10 mouse cellular contexts compared by ENCODE assay signal in genomic region chr5:149513438-149514086, GRCm38 (mm10). TPM values are rescaled to one million over a fixed set of nuclear protein-coding genes. Genes with fewer than 3 reads are reported as not detected.
DNase-seq lines count a peak whose midpoint lies in the region; ATAC-seq and TF ChIP-seq lines count a peak whose summit lies in the region.
"Had no signal": no experiment of that assay in that cellular context is flagged by ENCODE, and none has a peak within 500 bp of the region (broad histone marks: within the 10 kb centered on the region; RNA-seq: fewer than 3 reads in every experiment).

No protein-coding gene starts in this region.

- TF ChIP-seq CTCF in left cerebral cortex, adult 2 months (IDR thresholded peaks at IDR 0.05): no peak

- H3K27me3 ChIP-seq in forebrain, embryonic 13.5 days: no peaks in the 10 kb centered on the region
- H3K27me3 ChIP-seq in intestine, embryonic 16.5 days (replicated peaks; ENCODE audit: control insufficient read depth, insufficient read depth, low read length): no peaks in the 10 kb centered on the region
- H3K27me3 ChIP-seq in neural tube, embryonic 15.5 days (replicated peaks): no peaks in the 10 kb centered on the region

- no peak overlapping the region for H3K4me3 ChIP-seq in left cerebral cortex, adult 2 months
- 0 out of 2 replicates have a peak overlapping the region, but pooled peaks have one; percentile 3 for H3K4me3 ChIP-seq in forebrain, embryonic 13.5 days
- H3K4me3 ChIP-seq in intestine, embryonic 16.5 days (ENCODE audit: low read length): no peak overlapping the region
- H3K4me3 ChIP-seq in neural tube, embryonic 15.5 days (replicated peaks): no peak overlapping the region

- 4% methylated on average over 9 of the region's 9 CpGs for WGBS in forebrain, embryonic 13.5 days
- 48% methylated on average over 9 of the region's 9 CpGs for WGBS in intestine, embryonic 16.5 days
- WGBS in neural tube, embryonic 15.5 days: 29% methylated on average over 9 of the region's 9 CpGs

- no peaks in the 10 kb centered on the region for H3K9me3 ChIP-seq in forebrain, embryonic 13.5 days (replicated peaks)
- no peaks in the 10 kb centered on the region for H3K9me3 ChIP-seq in intestine, embryonic 16.5 days (ENCODE audit: control insufficient read depth, low read length)
- no peaks in the 10 kb centered on the region for H3K9me3 ChIP-seq in neural tube, embryonic 15.5 days (replicated peaks)

- H3K4me1 ChIP-seq in forebrain, embryonic 13.5 days: peaks cover 74% of the 10 kb centered on the region
- peaks cover 15% of the 10 kb centered on the region for H3K4me1 ChIP-seq in intestine, embryonic 16.5 days (ENCODE audit: control insufficient read depth, insufficient read depth, low read length)
- peaks cover 32% of the 10 kb centered on the region for H3K4me1 ChIP-seq in neural tube, embryonic 15.5 days

- intact Hi-C loops in left cerebral cortex, adult 2 months (cut with DNase I): no loop called here

- peak; percentile 71 for ATAC-seq in forebrain, embryonic 13.5 days
- ATAC-seq in intestine, embryonic 16.5 days: peak; percentile 30
- no peak for ATAC-seq in neural tube, embryonic 15.5 days (ENCODE audit: low FRiP score)

- peak overlapping the region; percentile 44 for H3K4me2 ChIP-seq in forebrain, embryonic 13.5 days
- peak overlapping the region; percentile 10; the same call in 1 of the 2 replicates for H3K4me2 ChIP-seq in intestine, embryonic 16.5 days (ENCODE audit: low read depth, low read length)
- peak overlapping the region; percentile 26 for H3K4me2 ChIP-seq in neural tube, embryonic 15.5 days

- DNase-seq in left cerebral cortex, adult 2 months (ENCODE audit: extremely low spot score in 1 of 2, low spot score in 2 of 2): no peak
- no peak for DNase-seq in left cerebral cortex, adult 11 months (ENCODE audit: low spot score)
- DNase-seq in gastrocnemius, postnatal 10 days: no peak
- no peak for DNase-seq in natural killer cell, adult 2 months (ENCODE audit: low spot score in 2 of 2)
- DNase-seq in cerebellum, postnatal 25 days: no peak

- H3K27ac ChIP-seq in left cerebral cortex, adult 2 months: peak overlapping the region; percentile 2; the same call in 1 of the 2 replicates
- peak overlapping the region; percentile 92 for H3K27ac ChIP-seq in forebrain, embryonic 13.5 days
- H3K27ac ChIP-seq in intestine, embryonic 16.5 days (ENCODE audit: low read length): peak overlapping the region; percentile 70
- peak overlapping the region; percentile 72 for H3K27ac ChIP-seq in neural tube, embryonic 15.5 days (replicated peaks)

- H3K9ac ChIP-seq in forebrain, embryonic 13.5 days: no peak overlapping the region
- 0 out of 2 replicates have a peak overlapping the region, but pooled peaks have one; percentile 11 for H3K9ac ChIP-seq in intestine, embryonic 16.5 days (ENCODE audit: low read depth, low read length)
- H3K9ac ChIP-seq in neural tube, embryonic 15.5 days (replicated peaks): no peak overlapping the region

- no peaks in the 10 kb centered on the region for H3K36me3 ChIP-seq in forebrain, embryonic 13.5 days (ENCODE audit: poor library complexity, severe bottlenecking)
- H3K36me3 ChIP-seq in intestine, embryonic 16.5 days (ENCODE audit: control insufficient read depth, insufficient read depth, low read length): no peaks in the 10 kb centered on the region
- H3K36me3 ChIP-seq in neural tube, embryonic 15.5 days: no peaks in the 10 kb centered on the region

RNA-seq across cellular contexts. Expression of gene Wdr95, which starts 14.9 kb away (rescaled TPM):
- total RNA-seq in left cerebral cortex, adult 2 months (2021): under 1 TPM; 0.56 to 0.75 TPM
- polyA plus RNA-seq in forebrain, embryonic 13.5 days (2015; fragmentation: Nextera tagmentation; extraction: Ambion mirVana): 0.41 and 0.68 TPM in 2 replicates
- not detected in 2 replicates for polyA plus RNA-seq in intestine, embryonic 16.5 days (2015; fragmentation: Nextera tagmentation; extraction: Ambion mirVana)
- 0.12 and 0.36 TPM in 2 replicates for polyA plus RNA-seq in neural tube, embryonic 15.5 days (2015; fragmentation: Nextera tagmentation; extraction: Ambion mirVana)
- total RNA-seq in gastrocnemius, postnatal 10 days (2021): under 1 TPM in 1 of 2 experiments, not detected in 1; 0.14 TPM
- total RNA-seq: adrenal gland, postnatal 14 days; granulocyte monocyte progenitor cell, adult 5-6 weeks had no signal

Comparison
In these comparisons a context has a peak if more than half of its experiments do, and no peak if none do; other contexts are left out.
1. H3K27ac ChIP-seq: peak in every context shown above with its lines; median percentile 92 in forebrain, embryonic 13.5 days; 72 in neural tube, embryonic 15.5 days; 70 in intestine, embryonic 16.5 days; 2 in left cerebral cortex, adult 2 months.